Mouse (Mus musculus): Measurements from ENCODE around the gene Erc1. TPM values are rescaled to one million over a fixed set of nuclear protein-coding genes. Genes with fewer than 3 reads are reported as not detected.

The Erc1 gene
- polyA plus RNA-seq, 1 experiment, result 8.4 TPM

GRCm38 (mm10) chr6:119737716-119738115 lies 110.3 kb downstream of the Erc1 start:
- H3K27me3 ChIP-seq (ENCODE audit: control insufficient read depth, insufficient read depth, insufficient read length), result no peaks in the 10 kb centered on the region
- TF ChIP-seq CEBPB (IDR thresholded peaks at IDR 0.05; ENCODE audit: insufficient read depth, poor library complexity, severe bottlenecking) (no peak), MYOD1 (IDR thresholded peaks at IDR 0.05; ENCODE audit: control insufficient read depth in 1 of 3, insufficient read length in 2 of 3, low read depth in 2 of 3) (no peak), TCF3 (IDR thresholded peaks at IDR 0.05; ENCODE audit: insufficient read length, low read depth) (no peak), E2F4 (IDR thresholded peaks at IDR 0.05; ENCODE audit: insufficient read depth) (no peak), POLR2A (IDR thresholded peaks at IDR 0.05; ENCODE audit: insufficient read length, low read depth) (no peak), MYOG (IDR thresholded peaks at IDR 0.05; ENCODE audit: control insufficient read depth in 1 of 3, insufficient read depth in 1 of 3, insufficient read length in 2 of 3, low read depth in 2 of 3) (no peak), MAX (IDR thresholded peaks at IDR 0.05; ENCODE audit: low read depth) (no peak), TCF12 (IDR thresholded peaks at IDR 0.05; ENCODE audit: insufficient read depth, poor library complexity, severe bottlenecking) (no peak), SRF (IDR thresholded peaks at IDR 0.05; ENCODE audit: control insufficient read depth, insufficient read length, low read depth) (no peak), REST (IDR thresholded peaks at IDR 0.05; ENCODE audit: insufficient read depth, insufficient read length) (no peak), POLR2AphosphoS2 (IDR thresholded peaks at IDR 0.05; ENCODE audit: insufficient read length, low read depth) (no peak)
- no peaks in the 10 kb centered on the region for H3K79me2 ChIP-seq (ENCODE audit: control insufficient read depth, insufficient read depth)
- H3K36me3 ChIP-seq (ENCODE audit: control insufficient read depth, insufficient read depth), result peaks cover 24% of the 10 kb centered on the region
- H3ac ChIP-seq (ENCODE audit: control insufficient read depth, insufficient read length), result no peak overlapping the region
- H3K4me2 ChIP-seq (ENCODE audit: low read depth), result no peak overlapping the region
- no peak overlapping the region for H3K4me3 ChIP-seq

GRCm38 (mm10) chr6:119735937-119736336 lies 112.0 kb downstream of the Erc1 start:
- Histone ChIP-seq H3K4me2 (ENCODE audit: low read depth) (no peak overlapping the region), H3K4me3 (no peak overlapping the region), H3K36me3 (ENCODE audit: control insufficient read depth, insufficient read depth) (peaks cover 7% of the 10 kb centered on the region), H3K79me2 (ENCODE audit: control insufficient read depth, insufficient read depth) (no peaks in the 10 kb centered on the region), H3ac (ENCODE audit: control insufficient read depth, insufficient read length) (no peak overlapping the region), H3K27me3 (ENCODE audit: control insufficient read depth, insufficient read depth, insufficient read length) (no peaks in the 10 kb centered on the region)
- TF ChIP-seq POLR2A (IDR thresholded peaks at IDR 0.05; ENCODE audit: insufficient read length, low read depth) (no peak), MYOD1 (IDR thresholded peaks at IDR 0.05; ENCODE audit: control insufficient read depth in 1 of 3, insufficient read length in 2 of 3, low read depth in 2 of 3) (no peak), E2F4 (IDR thresholded peaks at IDR 0.05; ENCODE audit: insufficient read depth) (no peak), MAX (IDR thresholded peaks at IDR 0.05; ENCODE audit: low read depth) (no peak), CEBPB (IDR thresholded peaks at IDR 0.05; ENCODE audit: insufficient read depth, poor library complexity, severe bottlenecking) (no peak), REST (IDR thresholded peaks at IDR 0.05; ENCODE audit: insufficient read depth, insufficient read length) (no peak), SRF (IDR thresholded peaks at IDR 0.05; ENCODE audit: control insufficient read depth, insufficient read length, low read depth) (no peak), POLR2AphosphoS2 (IDR thresholded peaks at IDR 0.05; ENCODE audit: insufficient read length, low read depth) (no peak)

GRCm38 (mm10) chr6:119731155-119731554 lies 116.8 kb downstream of the Erc1 start:
- TF ChIP-seq REST (IDR thresholded peaks at IDR 0.05; ENCODE audit: insufficient read depth, insufficient read length) (no peak), POLR2A (IDR thresholded peaks at IDR 0.05; ENCODE audit: insufficient read length, low read depth) (no peak), MAX (IDR thresholded peaks at IDR 0.05; ENCODE audit: low read depth) (no peak), POLR2AphosphoS2 (IDR thresholded peaks at IDR 0.05; ENCODE audit: insufficient read length, low read depth) (no peak), TCF12 (IDR thresholded peaks at IDR 0.05; ENCODE audit: insufficient read depth, poor library complexity, severe bottlenecking) (no peak), TCF3 (IDR thresholded peaks at IDR 0.05; ENCODE audit: insufficient read length, low read depth) (no peak)
- no peaks in the 10 kb centered on the region for H3K79me2 ChIP-seq (ENCODE audit: control insufficient read depth, insufficient read depth)
- no peak overlapping the region for H3ac ChIP-seq (ENCODE audit: control insufficient read depth, insufficient read length)
- no peak overlapping the region for H3K4me3 ChIP-seq
- no peaks in the 10 kb centered on the region for H3K36me3 ChIP-seq (ENCODE audit: control insufficient read depth, insufficient read depth)
- H3K4me2 ChIP-seq (ENCODE audit: low read depth), result no peak overlapping the region
- no peaks in the 10 kb centered on the region for H3K27me3 ChIP-seq (ENCODE audit: control insufficient read depth, insufficient read depth, insufficient read length)

GRCm38 (mm10) chr6:119715234-119715633 lies 132.7 kb downstream of the Erc1 start:
- H3K36me3 ChIP-seq (ENCODE audit: control insufficient read depth, insufficient read depth), result peaks cover 5% of the 10 kb centered on the region
- H3K4me2 ChIP-seq (ENCODE audit: low read depth), result no peak overlapping the region
- H3ac ChIP-seq (ENCODE audit: control insufficient read depth, insufficient read length), result no peak overlapping the region
- H3K79me2 ChIP-seq (ENCODE audit: control insufficient read depth, insufficient read depth), result no peaks in the 10 kb centered on the region
- no peaks in the 10 kb centered on the region for H3K27me3 ChIP-seq (ENCODE audit: control insufficient read depth, insufficient read depth, insufficient read length)
- no peak overlapping the region for H3K4me3 ChIP-seq
- no peak for TF ChIP-seq CEBPB (IDR thresholded peaks at IDR 0.05; ENCODE audit: insufficient read depth, poor library complexity, severe bottlenecking)
- no peak for TF ChIP-seq REST (IDR thresholded peaks at IDR 0.05; ENCODE audit: insufficient read depth, insufficient read length)
- no peak for TF ChIP-seq MAX (IDR thresholded peaks at IDR 0.05; ENCODE audit: low read depth)
- TF ChIP-seq SRF (IDR thresholded peaks at IDR 0.05; ENCODE audit: control insufficient read depth, insufficient read length, low read depth), result no peak
- TF ChIP-seq USF1 (IDR thresholded peaks at IDR 0.05; ENCODE audit: low read depth), result no peak
- no peak for TF ChIP-seq POLR2A (IDR thresholded peaks at IDR 0.05; ENCODE audit: insufficient read length, low read depth)
- TF ChIP-seq MYOG (IDR thresholded peaks at IDR 0.05; ENCODE audit: control insufficient read depth in 1 of 3, insufficient read depth in 1 of 3, insufficient read length in 2 of 3, low read depth in 2 of 3), result no peak
- no peak for TF ChIP-seq E2F4 (IDR thresholded peaks at IDR 0.05; ENCODE audit: insufficient read depth)
- no peak for TF ChIP-seq TCF12 (IDR thresholded peaks at IDR 0.05; ENCODE audit: insufficient read depth, poor library complexity, severe bottlenecking)

GRCm38 (mm10) chr6:119713961-119714360 lies 134.0 kb downstream of the Erc1 start:
- Histone ChIP-seq H3K79me2 (ENCODE audit: control insufficient read depth, insufficient read depth) (no peaks in the 10 kb centered on the region), H3K4me2 (ENCODE audit: low read depth) (no peak overlapping the region), H3ac (ENCODE audit: control insufficient read depth, insufficient read length) (no peak overlapping the region), H3K27me3 (ENCODE audit: control insufficient read depth, insufficient read depth, insufficient read length) (no peaks in the 10 kb centered on the region), H3K4me3 (no peak overlapping the region), H3K36me3 (ENCODE audit: control insufficient read depth, insufficient read depth) (peaks cover 5% of the 10 kb centered on the region)
- TF ChIP-seq MAX (IDR thresholded peaks at IDR 0.05; ENCODE audit: low read depth), result no peak
- TF ChIP-seq REST (IDR thresholded peaks at IDR 0.05; ENCODE audit: insufficient read depth, insufficient read length), result no peak
- no peak for TF ChIP-seq E2F4 (IDR thresholded peaks at IDR 0.05; ENCODE audit: insufficient read depth)
- TF ChIP-seq POLR2AphosphoS2 (IDR thresholded peaks at IDR 0.05; ENCODE audit: insufficient read length, low read depth), result no peak
- TF ChIP-seq TCF3 (IDR thresholded peaks at IDR 0.05; ENCODE audit: insufficient read length, low read depth), result no peak
- TF ChIP-seq MYOG (IDR thresholded peaks at IDR 0.05; ENCODE audit: control insufficient read depth in 1 of 3, insufficient read depth in 1 of 3, insufficient read length in 2 of 3, low read depth in 2 of 3), result no peak
- TF ChIP-seq USF1 (IDR thresholded peaks at IDR 0.05; ENCODE audit: low read depth), result no peak
- no peak for TF ChIP-seq SRF (IDR thresholded peaks at IDR 0.05; ENCODE audit: control insufficient read depth, insufficient read length, low read depth)
- TF ChIP-seq MYOD1 (IDR thresholded peaks at IDR 0.05; ENCODE audit: control insufficient read depth in 1 of 3, insufficient read length in 2 of 3, low read depth in 2 of 3), result no peak
- TF ChIP-seq POLR2A (IDR thresholded peaks at IDR 0.05; ENCODE audit: insufficient read length, low read depth), result no peak
- no peak for TF ChIP-seq CEBPB (IDR thresholded peaks at IDR 0.05; ENCODE audit: insufficient read depth, poor library complexity, severe bottlenecking)
